ENCODE assay signal across 1 mouse cellular context in genomic region chr5:24576801-24577182, GRCm38 (mm10).
TF ChIP-seq lines count a peak whose summit lies in the region.

No protein-coding gene starts in this region.

TF ChIP-seq in MEL, 35 proteins besides CTCF, POLR2A, EP300 and RAD21:
- TF ChIP-seq MAX (IDR thresholded peaks at IDR 0.05; ENCODE audit: low read length) (no peak), TCF12 (IDR thresholded peaks at IDR 0.05; ENCODE audit: low read depth, low read length) (no peak), MAZ (IDR thresholded peaks at IDR 0.05; ENCODE audit: low read depth, low read length) (no peak), GABPA (IDR thresholded peaks at IDR 0.05; ENCODE audit: low read depth, low read length) (no peak), GATA1 (IDR thresholded peaks at IDR 0.05; ENCODE audit: low read depth, low read length) (no peak), NRF1 (IDR thresholded peaks at IDR 0.05; ENCODE audit: insufficient read depth, low read depth, low read length, poor library complexity, severe bottlenecking) (no peak), ELF1 (IDR thresholded peaks at IDR 0.05; ENCODE audit: low read depth, low read length) (no peak), ETS1 (IDR thresholded peaks at IDR 0.05; ENCODE audit: low read depth, low read length) (no peak), ZMIZ1 (IDR thresholded peaks at IDR 0.05; ENCODE audit: low read depth, low read length) (no peak), CHD1 (IDR thresholded peaks at IDR 0.05; ENCODE audit: low read depth, low read length) (0 out of 2 replicates have a peak, but pooled peaks have one; percentile 71), MXI1 (IDR thresholded peaks at IDR 0.05; ENCODE audit: low read depth, low read length) (no peak), E2F4 (IDR thresholded peaks at IDR 0.05; ENCODE audit: borderline replicate concordance, low read depth, low read length) (no peak), SIN3A (IDR thresholded peaks at IDR 0.05; ENCODE audit: low read length) (no peak), ZKSCAN1 (IDR thresholded peaks at IDR 0.05; ENCODE audit: low read depth, low read length) (no peak), ZC3H11A (IDR thresholded peaks at IDR 0.05; ENCODE audit: low read depth, low read length) (0 out of 2 replicates have a peak, but pooled peaks have one; percentile 9), ZNF384 (IDR thresholded peaks at IDR 0.05; ENCODE audit: low read depth, low read length) (no peak)
